Mouse (Mus musculus) G1E (cell line): ENCODE measurements around the gene Cebpe. TPM values are rescaled to one million over a fixed set of nuclear protein-coding genes. Genes with fewer than 3 reads are reported as not detected.

Experiments used
- ATAC-seq: 2 replicates; pipeline ENCODE4 v1.8.0; 2016; ENCODE audit warnings: mild to moderate bottlenecking; ENCODE audit not compliant: insufficient number of reproducible peaks, poor library complexity, low FRiP score, severe bottlenecking; ENCODE audit errors: extremely low read depth
- DNase-seq: peaks from one replicate; pipeline ENCODE4 v3.0.0; 2012; ENCODE audit warnings: low spot score
- H3K27me3 ChIP-seq: 2 replicates; pipeline ENCODE4 v1.6.1; 2012; ENCODE audit warnings: mild to moderate bottlenecking, low read length, inconsistent platforms; ENCODE audit not compliant: insufficient read depth
- H3K36me3 ChIP-seq: replicated peaks from 2 replicates; pipeline ENCODE3; 2012; ENCODE audit warnings: mild to moderate bottlenecking, inconsistent platforms
- H3K4me1 ChIP-seq: 2 replicates; pipeline ENCODE4 v1.6.1; 2012; ENCODE audit warnings: low read depth, low read length, inconsistent platforms, mixed read lengths; ENCODE audit not compliant: insufficient read depth
- H3K4me3 ChIP-seq: 2 replicates; pipeline ENCODE4 v1.5.1; 2012; ENCODE audit warnings: low read depth, mild to moderate bottlenecking, inconsistent platforms, low read length, moderate library complexity, mixed read lengths
- H3K9me3 ChIP-seq: replicated peaks from 2 replicates; pipeline ENCODE4 v1.6.1; 2012; ENCODE audit warnings: inconsistent platforms
- CTCF ChIP-seq: IDR thresholded peaks from 2 replicates; pipeline ENCODE4 v1.5.1; 2012; ENCODE audit warnings: low read depth, low read length, inconsistent platforms, mixed read lengths
- GATA1 ChIP-seq: IDR thresholded peaks from 2 replicates; pipeline ENCODE4 v1.6.1; 2012; ENCODE audit warnings: borderline replicate concordance, low read length, inconsistent platforms, mixed read lengths
- GATA2 ChIP-seq: IDR thresholded peaks from 2 replicates; pipeline ENCODE4 v1.6.1; 2012; ENCODE audit warnings: low read depth, low read length, inconsistent platforms, borderline replicate concordance
- POLR2AphosphoS5 ChIP-seq: IDR thresholded peaks from 2 replicates; pipeline ENCODE4 v1.6.1; 2012; ENCODE audit warnings: low read depth, low read length, inconsistent platforms; ENCODE audit not compliant: insufficient replicate concordance
- TAL1 ChIP-seq: conservative IDR thresholded peaks from 2 replicates; pipeline ENCODE4 v1.6.1; 2012; ENCODE audit warnings: low read depth, low read length, inconsistent platforms, mixed read lengths
- polyA plus RNA-seq: library from polyadenylated mRNA; stranded (reverse); fragments of >175 nt; gene quantifications from 2 replicates; pipeline ENCODE4 v1.2.3, GENCODE M21; 2012
- total RNA-seq, 2 experiments: library from RNA; stranded (forward) in 1 of 2; stranded (reverse) in 1 of 2; fragments of 200-1000 nt in 1 of 2; fragments of >200 nt in 1 of 2; fragmentation: Nextera tagmentation in 1 of 2; gene quantifications; 2 replicates each; pipeline ENCODE4 v1.2.3; 2014 to 2017

The Cebpe gene
- total and polyA plus RNA-seq, 3 experiments, result 0.16 to 11.1 (median 0.90) TPM

GRCm38 (mm10) chr14:54699586-54699985, 12.4 kb downstream of the Cebpe start:
- peaks cover 12% of the 10 kb centered on the region for H3K36me3 ChIP-seq
- ATAC-seq (no peak), DNase-seq (no peak)
- peaks cover 59% of the 10 kb centered on the region for H3K4me1 ChIP-seq
- H3K4me3 ChIP-seq, result no peak overlapping the region
- H3K9me3 ChIP-seq, result no peaks in the 10 kb centered on the region
- TF ChIP-seq CTCF (no peak), TAL1 (no peak), POLR2AphosphoS5 (no peak), GATA2 (no peak), GATA1 (no peak)
- peaks cover 29% of the 10 kb centered on the region for H3K27me3 ChIP-seq

GRCm38 (mm10) chr14:54698733-54699132, 13.2 kb downstream of the Cebpe start, which contains the start of gene Gm29776:
Gene Gm29776, minus strand, starts transcription at chr14:54698833.
- Histone ChIP-seq H3K4me1 (peaks cover 51% of the 10 kb centered on the region), H3K36me3 (peaks cover 21% of the 10 kb centered on the region), H3K4me3 (no peak within 1 kb of the TSS), H3K9me3 (no peaks in the 10 kb centered on the region), H3K27me3 (peaks cover 29% of the 10 kb centered on the region)
- ATAC-seq (no peak), DNase-seq (no peak)
- TF ChIP-seq GATA1 (no peak), GATA2 (no peak), POLR2AphosphoS5 (no peak), TAL1 (no peak)

GRCm38 (mm10) chr14:54696752-54697151, 15.2 kb downstream of the Cebpe start:
- Histone ChIP-seq H3K27me3 (peaks cover 23% of the 10 kb centered on the region), H3K4me3 (no peak overlapping the region), H3K36me3 (peaks cover 35% of the 10 kb centered on the region), H3K9me3 (no peaks in the 10 kb centered on the region), H3K4me1 (peaks cover 45% of the 10 kb centered on the region)
- ATAC-seq (no peak), DNase-seq (no peak)
- TF ChIP-seq TAL1, result no peak
- TF ChIP-seq GATA2, result no peak
- no peak for TF ChIP-seq GATA1

GRCm38 (mm10) chr14:54695042-54695441, 16.9 kb downstream of the Cebpe start:
- DNase-seq (no peak), ATAC-seq (no peak)
- H3K9me3 ChIP-seq, result no peaks in the 10 kb centered on the region
- H3K36me3 ChIP-seq, result peaks cover 46% of the 10 kb centered on the region
- H3K4me3 ChIP-seq, result no peak overlapping the region
- TF ChIP-seq POLR2AphosphoS5 (no peak), TAL1 (no peak)
- H3K4me1 ChIP-seq, result peaks cover 36% of the 10 kb centered on the region
- H3K27me3 ChIP-seq, result peaks cover 23% of the 10 kb centered on the region

- Histone ChIP-seq H3K4me1 (peaks cover 38% of the 10 kb centered on the region), H3K9me3 (no peaks in the 10 kb centered on the region), H3K27me3 (no peaks in the 10 kb centered on the region), H3K4me3 (peak overlapping the region; percentile 97), H3K36me3 (peaks cover 52% of the 10 kb centered on the region)
- TF ChIP-seq TAL1 (no peak), GATA1 (no peak), POLR2AphosphoS5 (no peak), CTCF (no peak), GATA2 (no peak)
- DNase-seq, result no peak
- no peak for ATAC-seq
Measured at GRCm38 (mm10) chr14:54687251-54687650, 24.7 kb downstream of the Cebpe start.

GRCm38 (mm10) chr14:54686522-54687143, 25.3 kb downstream of the Cebpe start, which contains the start of gene Acin1:
Gene Acin1, minus strand, starts transcription at chr14:54686931.
- Histone ChIP-seq H3K9me3 (no peaks in the 10 kb centered on the region), H3K4me3 (peak within 1 kb of the TSS; percentile 97), H3K4me1 (peaks cover 40% of the 10 kb centered on the region), H3K27me3 (no peaks in the 10 kb centered on the region), H3K36me3 (peaks cover 58% of the 10 kb centered on the region)
- ATAC-seq (peak; percentile 87), DNase-seq (peak; percentile 90)
- no peak for TF ChIP-seq TAL1
- no peak for TF ChIP-seq POLR2AphosphoS5
- TF ChIP-seq CTCF, result no peak
- no peak for TF ChIP-seq GATA1
